Mouse (Mus musculus) forebrain, embryonic 11.5 days (tissue): ENCODE results near the gene Tmub1. TPM values are rescaled to one million over a fixed set of nuclear protein-coding genes. Genes with fewer than 3 reads are reported as not detected.
A peak's percentile ranks its signal among the peaks of the same experiment; 100 is the strongest.

Experiments used
- ATAC-seq: fragments of 200-750 bp; cut with Nextera tagmentation; replicated peaks from 2 replicates; pipeline ENCODE4 v1.8.0; 2017; ENCODE audit warnings: moderate TSS enrichment; ENCODE audit not compliant: low FRiP score
- DNase-seq: peaks from one replicate; pipeline ENCODE4 v3.0.0-alpha.2; 2017; ENCODE audit warnings: low spot score
- H3K27ac ChIP-seq: fragments of 300-500 bp; sonication (generic); 2 replicates; pipeline ENCODE4 v1.5.1; 2014; ENCODE audit warnings: low read depth, low read length
- H3K27me3 ChIP-seq: fragments of 300-500 bp; sonication (generic); 2 replicates; pipeline ENCODE4 v1.6.1; 2014; ENCODE audit warnings: mild to moderate bottlenecking, low read length, mixed read lengths; ENCODE audit not compliant: control insufficient read depth, insufficient read depth
- H3K36me3 ChIP-seq: fragments of 300-500 bp; sonication (generic); 2 replicates; pipeline ENCODE4 v1.6.1; 2014; ENCODE audit warnings: mild to moderate bottlenecking, low read length, moderate library complexity, mixed read lengths; ENCODE audit not compliant: control insufficient read depth, insufficient read depth
- H3K4me1 ChIP-seq: fragments of 300-500 bp; sonication (generic); replicated peaks from 2 replicates; pipeline ENCODE4 v1.6.1; 2014; ENCODE audit warnings: low read length, mixed read lengths; ENCODE audit not compliant: control insufficient read depth, insufficient read depth
- H3K4me2 ChIP-seq: fragments of 300-500 bp; sonication (generic); 2 replicates; pipeline ENCODE4 v1.6.1; 2014; ENCODE audit warnings: low read depth, mild to moderate bottlenecking, low read length, moderate library complexity, mixed read lengths; ENCODE audit not compliant: severe bottlenecking
- H3K4me3 ChIP-seq: fragments of 300-500 bp; sonication (generic); 2 replicates; pipeline ENCODE4 v1.5.1; 2014; ENCODE audit warnings: low read depth, low read length
- H3K9ac ChIP-seq: fragments of 300-500 bp; sonication (generic); 2 replicates; pipeline ENCODE4 v1.6.1; 2014; ENCODE audit warnings: low read length
- H3K9me3 ChIP-seq: fragments of 300-500 bp; sonication (generic); 2 replicates; pipeline ENCODE4 v1.6.1; 2016; ENCODE audit warnings: low read length, mixed read lengths; ENCODE audit not compliant: control insufficient read depth
- WGBS: fragments of 180-500 bp; shearing (Covaris S2); extraction: QIAGEN DNeasy Blood & Tissue Kit; methylation state at CpG from one replicate; pipeline ENCODE4 v1.1.7; 2014; 5-methylcytosine and 5-hydroxymethylcytosine counted together
- polyA plus RNA-seq: library from polyadenylated mRNA; unstranded; fragments of >200 nt; fragmentation: Nextera tagmentation; extraction: Ambion mirVana; gene quantifications from 2 replicates; pipeline ENCODE4 v1.2.1, GENCODE M21; 2014

Tmub1 gene
- polyA plus RNA-seq, 1 experiment from 2014 or later, result 30.2 TPM

- Histone ChIP-seq H3K27ac (peak overlapping the region; percentile 12; the same call in 1 of the 2 replicates), H3K4me1 (peaks cover 38% of the 10 kb centered on the region), H3K9ac (peak overlapping the region; percentile 64), H3K4me2 (peak overlapping the region; percentile 77), H3K36me3 (no peaks in the 10 kb centered on the region; the same call in 1 of the 2 replicates), H3K9me3 (no peaks in the 10 kb centered on the region), H3K4me3 (peak overlapping the region; percentile 60), H3K27me3 (peaks cover 2% of the 10 kb centered on the region; the same call in 1 of the 2 replicates)
- DNase-seq (no peak), ATAC-seq (0 out of 2 replicates have a peak, but pooled peaks have one; percentile 3)
- under 1% methylated on average over 28 of the region's 30 CpGs for WGBS
Measured at GRCm38 (mm10) chr5:24425421-24426036, 22.1 kb downstream of the Tmub1 start.

GRCm38 (mm10) chr5:24424861-24425411 lies 22.7 kb downstream of the Tmub1 start:
- Histone ChIP-seq H3K27ac (peak overlapping the region; percentile 21; the same call in 1 of the 2 replicates), H3K9ac (peak overlapping the region; percentile 64), H3K9me3 (no peaks in the 10 kb centered on the region), H3K36me3 (no peaks in the 10 kb centered on the region; the same call in 1 of the 2 replicates), H3K4me2 (peak overlapping the region; percentile 77), H3K4me3 (peak overlapping the region; percentile 60), H3K27me3 (peaks cover 2% of the 10 kb centered on the region; the same call in 1 of the 2 replicates), H3K4me1 (peaks cover 38% of the 10 kb centered on the region)
- under 1% methylated on average over 47 of the region's 60 CpGs for WGBS
- DNase-seq (peak; percentile 91), ATAC-seq (no peak)

- Histone ChIP-seq H3K27ac (peak overlapping the region; percentile 77), H3K9me3 (no peaks in the 10 kb centered on the region), H3K36me3 (no peaks in the 10 kb centered on the region), H3K4me2 (peak overlapping the region; percentile 77), H3K9ac (peak overlapping the region; percentile 77), H3K27me3 (peaks cover 2% of the 10 kb centered on the region; the same call in 1 of the 2 replicates), H3K4me1 (peaks cover 38% of the 10 kb centered on the region), H3K4me3 (peak overlapping the region; percentile 60)
- DNase-seq, result peak; percentile 69
- WGBS, result 15% methylated on average over 21 of the region's 21 CpGs
- no peak for ATAC-seq
Measured at GRCm38 (mm10) chr5:24424004-24424781, 23.5 kb downstream of the Tmub1 start.

- ATAC-seq (peak; percentile 94), DNase-seq (peak; percentile 98)
- peaks cover 35% of the 10 kb centered on the region for H3K4me1 ChIP-seq
Measured at GRCm38 (mm10) chr5:24423129-24424003, 24.3 kb downstream of the Tmub1 start, which contains the start of the genes Cdk5 and Slc4a2. Gene Cdk5, minus strand, starts transcription at chr5:24423530. Gene Slc4a2, plus strand, starts transcription at chr5:24423837.

GRCm38 (mm10) chr5:24420381-24420780 lies 27.3 kb downstream of the Tmub1 start:
- no peak overlapping the region for H3K4me3 ChIP-seq
- no peak overlapping the region for H3K9ac ChIP-seq
- H3K36me3 ChIP-seq, result no peaks in the 10 kb centered on the region
- WGBS, result 86% methylated on average over 9 of the region's 9 CpGs
- peaks cover 10% of the 10 kb centered on the region; the same call in 1 of the 2 replicates for H3K4me1 ChIP-seq
- no peak for DNase-seq
- ATAC-seq, result no peak
- H3K9me3 ChIP-seq, result no peaks in the 10 kb centered on the region
- H3K27ac ChIP-seq, result no peak overlapping the region
- H3K27me3 ChIP-seq, result no peaks in the 10 kb centered on the region
- H3K4me2 ChIP-seq, result no peak overlapping the region

More at GRCm38 (mm10) chr5:24423129-24424003, 24.3 kb downstream of the Tmub1 start, which contains the start of the genes Cdk5 and Slc4a2:
- no peaks in the 10 kb centered on the region for H3K9me3 ChIP-seq
- peaks cover 2% of the 10 kb centered on the region; the same call in 1 of the 2 replicates for H3K27me3 ChIP-seq
- peak within 1 kb of the TSS; percentile 77 for H3K4me2 ChIP-seq
- H3K27ac ChIP-seq, result peak within 1 kb of the TSS; percentile 77
- under 1% methylated on average over 46 of the region's 46 CpGs for WGBS
- H3K36me3 ChIP-seq, result no peaks in the 10 kb centered on the region
- H3K4me3 ChIP-seq, result peak within 1 kb of the TSS; percentile 60
- peak within 1 kb of the TSS; percentile 82 for H3K9ac ChIP-seq

GRCm38 (mm10) chr5:24417587-24417986 lies 30.1 kb downstream of the Tmub1 start:
- no peak overlapping the region for H3K4me2 ChIP-seq
- no peaks in the 10 kb centered on the region for H3K9me3 ChIP-seq
- 93% methylated on average over 10 of the region's 10 CpGs for WGBS
- H3K27me3 ChIP-seq, result no peaks in the 10 kb centered on the region
- no peak overlapping the region for H3K4me3 ChIP-seq
- DNase-seq, result no peak
- H3K27ac ChIP-seq, result no peak overlapping the region
- no peak for ATAC-seq
- H3K9ac ChIP-seq, result no peak overlapping the region
- no peaks in the 10 kb centered on the region for H3K36me3 ChIP-seq
- H3K4me1 ChIP-seq, result peaks cover 3% of the 10 kb centered on the region; the same call in 1 of the 2 replicates

- Histone ChIP-seq H3K4me3 (no peak overlapping the region), H3K27me3 (no peaks in the 10 kb centered on the region), H3K9me3 (no peaks in the 10 kb centered on the region), H3K27ac (no peak overlapping the region), H3K36me3 (no peaks in the 10 kb centered on the region), H3K4me1 (no peaks in the 10 kb centered on the region; the same call in 1 of the 2 replicates), H3K4me2 (no peak overlapping the region), H3K9ac (no peak overlapping the region)
- ATAC-seq, result peak; percentile 76
- DNase-seq, result peak; percentile 79
- WGBS, result 3% methylated on average over 21 of the region's 21 CpGs
Measured at GRCm38 (mm10) chr5:24416222-24416736, 31.4 kb downstream of the Tmub1 start.
